Mouse (Mus musculus): Measurements from ENCODE around the gene Musk. TPM values are rescaled to one million over a fixed set of nuclear protein-coding genes. Genes with fewer than 3 reads are reported as not detected.

Musk gene
- polyA plus RNA-seq, 1 experiment from 2014 or later, result 1.5 TPM

- Histone ChIP-seq H3K36me3 (no peaks in the 10 kb centered on the region), H3K4me1 (0 out of 2 replicates have a peak, but pooled peaks cover 5% of the 10 kb centered on the region), H3K9ac (no peak overlapping the region), H3K27me3 (no peaks in the 10 kb centered on the region), H3K4me3 (no peak overlapping the region), H3K9me3 (no peaks in the 10 kb centered on the region), H3K27ac (no peak overlapping the region), H3K4me2 (no peak overlapping the region)
- 84% methylated on average over 6 of the region's 6 CpGs for WGBS
- no peak for ATAC-seq (ENCODE audit: insufficient number of reproducible peaks, insufficient read depth, low FRiP score, low TSS enrichment, low read depth)
Observed at GRCm38 (mm10) chr4:58278368-58278767, 7.4 kb upstream of the Musk start.

- Histone ChIP-seq H3K9me3 (no peaks in the 10 kb centered on the region), H3K27ac (no peak overlapping the region), H3K4me3 (no peak overlapping the region), H3K9ac (no peak overlapping the region), H3K4me2 (no peak overlapping the region), H3K4me1 (0 out of 2 replicates have a peak, but pooled peaks cover 5% of the 10 kb centered on the region), H3K27me3 (no peaks in the 10 kb centered on the region), H3K36me3 (no peaks in the 10 kb centered on the region)
- no peak for ATAC-seq (ENCODE audit: insufficient number of reproducible peaks, insufficient read depth, low FRiP score, low TSS enrichment, low read depth)
- WGBS, result 93% methylated on average over 2 of the region's 2 CpGs
Observed at GRCm38 (mm10) chr4:58280121-58280520, 5.6 kb upstream of the Musk start.

GRCm38 (mm10) chr4:58286368-58287090 is 769 bp downstream of the Musk start:
- no peaks in the 10 kb centered on the region for H3K27me3 ChIP-seq
- WGBS, result 28% methylated on average over 9 of the region's 9 CpGs
- H3K4me1 ChIP-seq, result peaks cover 8% of the 10 kb centered on the region; the same call in 1 of the 2 replicates
- H3K4me2 ChIP-seq, result peak overlapping the region; percentile 34
- no peak overlapping the region for H3K4me3 ChIP-seq
- H3K9ac ChIP-seq, result no peak overlapping the region
- H3K9me3 ChIP-seq, result no peaks in the 10 kb centered on the region
- ATAC-seq (ENCODE audit: insufficient number of reproducible peaks, insufficient read depth, low FRiP score, low TSS enrichment, low read depth), result no peak
- 0 out of 2 replicates have a peak overlapping the region, but pooled peaks have one; percentile 12 for H3K27ac ChIP-seq
- H3K36me3 ChIP-seq, result no peaks in the 10 kb centered on the region

- H3K9me3 ChIP-seq, result no peaks in the 10 kb centered on the region
- H3K4me3 ChIP-seq, result no peak overlapping the region
- H3K4me2 ChIP-seq, result no peak overlapping the region
- no peak overlapping the region for H3K27ac ChIP-seq
- peaks cover 8% of the 10 kb centered on the region; the same call in 1 of the 2 replicates for H3K4me1 ChIP-seq
- no peaks in the 10 kb centered on the region for H3K27me3 ChIP-seq
- 82% methylated on average over 5 of the region's 5 CpGs for WGBS
- ATAC-seq (ENCODE audit: insufficient number of reproducible peaks, insufficient read depth, low FRiP score, low TSS enrichment, low read depth), result no peak
- H3K36me3 ChIP-seq, result no peaks in the 10 kb centered on the region
- no peak overlapping the region for H3K9ac ChIP-seq
Observed at GRCm38 (mm10) chr4:58288753-58289152, 3.0 kb downstream of the Musk start.

- Histone ChIP-seq H3K36me3 (no peaks in the 10 kb centered on the region), H3K9ac (no peak overlapping the region), H3K27ac (no peak overlapping the region), H3K9me3 (no peaks in the 10 kb centered on the region), H3K4me3 (no peak overlapping the region), H3K4me1 (0 out of 2 replicates have a peak, but pooled peaks cover under 1% of the 10 kb centered on the region), H3K27me3 (no peaks in the 10 kb centered on the region), H3K4me2 (no peak overlapping the region)
- ATAC-seq (ENCODE audit: insufficient number of reproducible peaks, insufficient read depth, low FRiP score, low TSS enrichment, low read depth), result no peak
- whole genome bisulfite sequencing, result 4% methylated on average over 1 of the region's 1 CpGs
Observed at GRCm38 (mm10) chr4:58291828-58292227, 6.1 kb downstream of the Musk start.

GRCm38 (mm10) chr4:58293099-58293498 is 7.3 kb downstream of the Musk start:
- no peak overlapping the region for H3K4me2 ChIP-seq
- H3K27me3 ChIP-seq, result no peaks in the 10 kb centered on the region
- no peak for ATAC-seq (ENCODE audit: insufficient number of reproducible peaks, insufficient read depth, low FRiP score, low TSS enrichment, low read depth)
- H3K27ac ChIP-seq, result no peak overlapping the region
- no peaks in the 10 kb centered on the region for H3K4me1 ChIP-seq
- WGBS, result 80% methylated on average over 3 of the region's 3 CpGs
- H3K9ac ChIP-seq, result no peak overlapping the region
- no peak overlapping the region for H3K4me3 ChIP-seq
- no peaks in the 10 kb centered on the region for H3K36me3 ChIP-seq
- H3K9me3 ChIP-seq, result no peaks in the 10 kb centered on the region

- Histone ChIP-seq H3K4me1 (peaks cover 10% of the 10 kb centered on the region; the same call in 1 of the 2 replicates), H3K36me3 (no peaks in the 10 kb centered on the region), H3K9ac (no peak overlapping the region), H3K27me3 (no peaks in the 10 kb centered on the region), H3K9me3 (no peaks in the 10 kb centered on the region), H3K27ac (no peak overlapping the region), H3K4me3 (no peak overlapping the region), H3K4me2 (no peak overlapping the region)
- WGBS, result 87% methylated on average over 5 of the region's 5 CpGs
- ATAC-seq (ENCODE audit: insufficient number of reproducible peaks, insufficient read depth, low FRiP score, low TSS enrichment, low read depth), result no peak
Observed at GRCm38 (mm10) chr4:58303862-58304261, 18.1 kb downstream of the Musk start.

GRCm38 (mm10) chr4:58304564-58304963 is 18.8 kb downstream of the Musk start:
- no peak for ATAC-seq (ENCODE audit: insufficient number of reproducible peaks, insufficient read depth, low FRiP score, low TSS enrichment, low read depth)
- H3K27ac ChIP-seq, result no peak overlapping the region
- no peaks in the 10 kb centered on the region for H3K27me3 ChIP-seq
- H3K9me3 ChIP-seq, result no peaks in the 10 kb centered on the region
- peaks cover 10% of the 10 kb centered on the region; the same call in 1 of the 2 replicates for H3K4me1 ChIP-seq
- no peak overlapping the region for H3K4me2 ChIP-seq
- WGBS, result 51% methylated on average over 7 of the region's 7 CpGs
- H3K9ac ChIP-seq, result no peak overlapping the region
- no peaks in the 10 kb centered on the region for H3K36me3 ChIP-seq
- no peak overlapping the region for H3K4me3 ChIP-seq

DNA sequence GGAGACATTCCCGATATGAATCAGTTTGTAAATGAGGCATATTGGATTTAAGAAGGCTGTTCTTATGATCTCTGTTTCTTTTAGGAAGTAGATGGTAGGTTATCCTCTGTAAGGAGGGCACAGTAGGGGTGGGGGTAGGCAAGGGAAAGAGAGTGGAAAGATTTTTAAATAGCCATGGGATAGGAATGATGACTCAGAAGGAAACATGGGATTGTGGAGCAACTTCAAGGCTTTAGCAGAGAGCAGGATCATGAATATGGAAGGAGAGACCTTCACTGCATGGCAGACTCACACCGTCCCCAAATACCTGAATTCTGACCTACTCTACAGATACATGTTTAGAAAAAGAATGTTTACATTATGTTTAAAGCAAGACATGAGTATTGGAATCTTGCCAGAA is 21.7 kb downstream of the Musk start:
- no peak overlapping the region for H3K9ac ChIP-seq
- H3K4me1 ChIP-seq, result peaks cover 10% of the 10 kb centered on the region; the same call in 1 of the 2 replicates
- H3K4me2 ChIP-seq, result no peak overlapping the region
- no peaks in the 10 kb centered on the region for H3K27me3 ChIP-seq
- no peaks in the 10 kb centered on the region for H3K9me3 ChIP-seq
- no peak for ATAC-seq (ENCODE audit: insufficient number of reproducible peaks, insufficient read depth, low FRiP score, low TSS enrichment, low read depth)
- H3K27ac ChIP-seq, result no peak overlapping the region
- no peak overlapping the region for H3K4me3 ChIP-seq
- no peaks in the 10 kb centered on the region for H3K36me3 ChIP-seq
- WGBS, result 47% methylated on average over 2 of the region's 2 CpGs

GRCm38 (mm10) chr4:58313344-58313743 is 27.6 kb downstream of the Musk start:
- WGBS, result 70% methylated on average over 1 of the region's 1 CpGs
- Histone ChIP-seq H3K27ac (no peak overlapping the region), H3K4me1 (no peaks in the 10 kb centered on the region), H3K27me3 (no peaks in the 10 kb centered on the region), H3K9me3 (no peaks in the 10 kb centered on the region), H3K4me2 (no peak overlapping the region), H3K9ac (no peak overlapping the region), H3K4me3 (no peak overlapping the region), H3K36me3 (no peaks in the 10 kb centered on the region)
- no peak for ATAC-seq (ENCODE audit: insufficient number of reproducible peaks, insufficient read depth, low FRiP score, low TSS enrichment, low read depth)

DNA sequence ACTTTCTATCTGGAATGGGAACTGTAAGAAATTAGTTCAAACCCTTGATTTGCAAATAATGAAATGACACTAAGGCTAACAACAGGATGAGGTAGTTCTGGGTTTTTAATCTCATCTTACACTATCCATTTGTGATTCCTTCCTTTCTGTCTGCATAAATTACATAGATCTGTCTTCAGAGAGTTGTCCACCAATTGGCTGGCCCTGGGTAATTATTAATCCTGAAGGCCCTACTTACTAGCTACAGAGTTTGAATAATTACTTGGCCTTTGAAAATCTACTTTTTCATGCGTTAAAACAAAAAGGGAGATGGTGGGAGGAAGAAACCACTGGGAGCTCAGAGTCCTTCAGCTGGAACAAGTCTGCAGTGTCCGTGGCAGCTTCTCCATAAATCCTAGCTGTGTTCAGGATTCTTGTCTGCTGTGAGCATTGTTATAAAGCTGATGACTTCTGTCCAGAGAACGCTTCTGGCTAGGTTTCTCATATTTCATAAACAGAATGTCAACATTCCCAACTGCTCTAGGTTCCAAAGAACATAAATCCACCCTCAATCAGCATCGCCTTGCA is 29.3 kb downstream of the Musk start:
- Histone ChIP-seq H3K36me3 (no peaks in the 10 kb centered on the region), H3K27me3 (no peaks in the 10 kb centered on the region), H3K9ac (no peak overlapping the region), H3K9me3 (no peaks in the 10 kb centered on the region), H3K4me1 (no peaks in the 10 kb centered on the region), H3K4me3 (no peak overlapping the region), H3K27ac (no peak overlapping the region), H3K4me2 (no peak overlapping the region)
- WGBS, result 55% methylated on average over 4 of the region's 4 CpGs
- no peak for ATAC-seq (ENCODE audit: insufficient number of reproducible peaks, insufficient read depth, low FRiP score, low TSS enrichment, low read depth)

- no peak for ATAC-seq (ENCODE audit: insufficient number of reproducible peaks, insufficient read depth, low FRiP score, low TSS enrichment, low read depth)
- no peak overlapping the region for H3K9ac ChIP-seq
Observed at GRCm38 (mm10) chr4:58317536-58317935, 31.8 kb downstream of the Musk start.

More at GRCm38 (mm10) chr4:58317536-58317935, 31.8 kb downstream of the Musk start:
- Histone ChIP-seq H3K4me2 (no peak overlapping the region), H3K4me3 (no peak overlapping the region), H3K27me3 (no peaks in the 10 kb centered on the region), H3K9me3 (no peaks in the 10 kb centered on the region), H3K4me1 (no peaks in the 10 kb centered on the region), H3K36me3 (no peaks in the 10 kb centered on the region), H3K27ac (no peak overlapping the region)
- WGBS, result 73% methylated on average over 3 of the region's 3 CpGs
